Mouse (Mus musculus) embryonic facial prominence, embryonic 11.5 days (tissue): ENCODE data around the gene Blmh. TPM values are rescaled to one million over a fixed set of nuclear protein-coding genes. Genes with fewer than 3 reads are reported as not detected.

Experiments used
- ATAC-seq: fragments of 200-750 bp; cut with Nextera tagmentation; replicated peaks from 2 replicates; pipeline ENCODE4 v1.8.0; 2017; ENCODE audit warnings: low read depth; ENCODE audit not compliant: insufficient number of reproducible peaks, low FRiP score, low TSS enrichment
- DNase-seq: peaks from one replicate; pipeline ENCODE4 v3.0.0-alpha.2; 2015; ENCODE audit warnings: low spot score
- H3K27ac ChIP-seq: fragments of 300-500 bp; sonication (generic); replicated peaks from 2 replicates; pipeline ENCODE4 v1.5.1; 2014; ENCODE audit warnings: mild to moderate bottlenecking, low read depth, low read length, control low read depth
- H3K27me3 ChIP-seq: fragments of 300-500 bp; sonication (generic); 2 replicates; pipeline ENCODE4 v1.6.1; 2014; ENCODE audit warnings: mild to moderate bottlenecking, low read length, moderate library complexity, mixed read lengths; ENCODE audit not compliant: control insufficient read depth, insufficient read depth
- H3K36me3 ChIP-seq: fragments of 300-500 bp; sonication (generic); replicated peaks from 2 replicates; pipeline ENCODE4 v1.6.1; 2014; ENCODE audit warnings: low read depth, mild to moderate bottlenecking, low read length, moderate library complexity, mixed read lengths; ENCODE audit not compliant: control insufficient read depth, insufficient read depth
- H3K4me1 ChIP-seq: fragments of 300-500 bp; sonication (generic); 2 replicates; pipeline ENCODE4 v1.6.1; 2014; ENCODE audit warnings: low read length, mixed read lengths; ENCODE audit not compliant: control insufficient read depth, insufficient read depth
- H3K4me2 ChIP-seq: fragments of 300-500 bp; sonication (generic); 2 replicates; pipeline ENCODE4 v1.6.1; 2014; ENCODE audit warnings: low read depth, mild to moderate bottlenecking, control low read depth, low read length, moderate library complexity
- H3K4me3 ChIP-seq: fragments of 300-500 bp; sonication (generic); 2 replicates; pipeline ENCODE4 v1.5.1; 2014; ENCODE audit warnings: low read depth, low read length, control low read depth
- H3K9ac ChIP-seq: fragments of 300-500 bp; sonication (generic); replicated peaks from 2 replicates; pipeline ENCODE4 v1.6.1; 2014; ENCODE audit warnings: mild to moderate bottlenecking, control low read depth, low read length
- H3K9me3 ChIP-seq: fragments of 300-500 bp; sonication (generic); replicated peaks from 2 replicates; pipeline ENCODE4 v1.6.1; 2016; ENCODE audit warnings: mild to moderate bottlenecking, low read length, inconsistent platforms, mixed read lengths; ENCODE audit not compliant: control insufficient read depth
- WGBS: fragments of 180-500 bp; shearing (Covaris S2); extraction: QIAGEN DNeasy Blood & Tissue Kit; methylation state at CpG from one replicate; pipeline ENCODE4 v1.1.7; 2014; 5-methylcytosine and 5-hydroxymethylcytosine counted together
- polyA plus RNA-seq: library from polyadenylated mRNA; unstranded; fragments of >200 nt; fragmentation: Nextera tagmentation; extraction: Ambion mirVana; gene quantifications from 2 replicates; pipeline ENCODE4 v1.2.1, GENCODE M21; 2014

The Blmh gene
- polyA plus RNA-seq, 1 experiment from 2014 or later: 187 TPM

DNA sequence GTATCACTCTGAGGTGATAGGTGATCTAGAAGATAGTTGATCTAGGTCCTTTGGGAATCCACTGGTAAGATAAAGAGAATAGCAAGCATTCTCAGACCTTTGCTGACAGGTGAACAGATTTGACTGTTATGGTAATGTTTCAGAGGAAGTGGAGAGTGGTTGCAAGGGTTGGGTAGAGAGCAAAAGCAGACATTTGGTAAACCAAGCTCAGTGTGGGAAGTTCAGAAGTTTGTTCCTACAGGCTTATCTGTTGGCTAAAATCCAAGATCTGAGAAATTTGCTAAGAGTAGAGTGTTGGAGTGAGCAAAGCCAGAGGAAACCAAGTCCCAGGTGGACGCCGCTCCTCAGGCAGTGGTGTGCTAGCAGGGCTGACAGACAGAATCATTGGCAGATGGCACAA, 45.7 kb downstream of the Blmh start:
- DNase-seq (no peak), ATAC-seq (no peak)
- Histone ChIP-seq H3K4me1 (no peaks in the 10 kb centered on the region), H3K4me3 (no peak overlapping the region), H3K27ac (no peak overlapping the region), H3K27me3 (no peaks in the 10 kb centered on the region), H3K4me2 (no peak overlapping the region), H3K9me3 (no peaks in the 10 kb centered on the region), H3K9ac (no peak overlapping the region), H3K36me3 (peaks cover 7% of the 10 kb centered on the region)
- WGBS: 93% methylated on average over 2 of the region's 2 CpGs

DNA sequence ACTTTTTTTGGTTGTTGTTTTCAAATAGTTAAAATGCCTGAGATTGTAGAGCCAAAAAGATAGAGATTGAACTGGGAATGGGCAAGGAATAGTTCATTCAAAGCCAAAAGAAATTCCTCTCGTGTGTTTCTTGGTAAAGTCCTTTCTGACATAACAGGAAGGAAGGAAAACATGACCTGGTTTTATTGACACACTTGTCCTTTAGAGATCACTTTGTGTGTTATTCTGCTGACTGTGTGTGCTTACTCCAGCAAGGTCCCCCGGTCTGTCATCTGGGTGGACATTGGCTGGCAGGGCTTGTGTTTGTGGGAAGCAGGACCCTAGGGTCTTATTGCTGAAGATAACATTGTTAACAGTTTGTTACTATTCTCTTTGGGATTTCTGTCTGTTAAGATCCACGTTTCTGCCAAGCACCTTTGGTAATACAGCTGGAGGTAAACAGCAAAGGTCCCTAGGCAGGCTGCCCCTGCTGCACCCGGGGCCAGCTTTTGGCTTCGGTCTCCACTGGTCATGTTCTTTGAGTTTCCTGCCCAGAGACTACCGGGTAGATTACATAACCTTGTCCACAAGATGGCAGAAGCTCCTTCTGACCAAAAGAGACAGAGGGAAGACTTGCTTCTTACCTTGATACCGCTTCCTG, 50.2 kb downstream of the Blmh start:
- H3K36me3 ChIP-seq: peaks cover 7% of the 10 kb centered on the region
- no peak for ATAC-seq
- no peak overlapping the region for H3K9ac ChIP-seq

DNA sequence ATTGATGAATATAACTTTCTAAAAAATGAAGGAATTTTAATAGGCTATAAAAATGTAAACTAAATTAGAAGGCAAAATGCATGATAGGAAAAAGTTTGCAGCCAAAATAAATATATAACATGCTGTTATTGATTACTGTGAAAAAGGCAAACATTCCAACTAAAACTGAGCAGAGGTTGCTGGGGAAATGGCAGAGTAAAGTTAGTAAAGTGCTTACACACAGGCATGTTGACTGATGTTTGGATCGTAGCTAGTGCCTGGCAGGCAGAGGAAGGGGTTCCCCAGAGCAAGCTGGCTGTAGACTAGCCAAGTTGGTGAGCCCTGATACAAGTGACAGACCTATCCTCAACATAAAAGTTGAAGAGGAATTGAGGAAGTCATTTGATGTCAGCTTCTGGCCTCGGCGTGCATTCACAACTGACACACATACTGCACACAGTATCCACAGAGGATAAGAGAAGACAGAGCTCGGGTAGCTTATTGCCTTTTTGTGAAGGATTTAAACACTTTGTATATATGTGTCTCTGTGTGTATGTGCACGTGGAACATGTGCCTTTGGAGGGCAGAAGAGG, 57.0 kb downstream of the Blmh start:
- Histone ChIP-seq H3K9ac (no peak overlapping the region), H3K9me3 (no peaks in the 10 kb centered on the region), H3K4me2 (no peak overlapping the region), H3K27ac (no peak overlapping the region), H3K4me1 (no peaks in the 10 kb centered on the region), H3K36me3 (peaks cover 8% of the 10 kb centered on the region; the same call in 1 of the 2 replicates), H3K27me3 (no peaks in the 10 kb centered on the region), H3K4me3 (no peak overlapping the region)
- 88% methylated on average over 5 of the region's 5 CpGs for WGBS
- DNase-seq (no peak), ATAC-seq (no peak)

More for the DNA sequence above, 50.2 kb downstream of the Blmh start:
- H3K9me3 ChIP-seq: no peaks in the 10 kb centered on the region
- H3K4me2 ChIP-seq: no peak overlapping the region
- no peak overlapping the region for H3K27ac ChIP-seq
- no peaks in the 10 kb centered on the region for H3K27me3 ChIP-seq
- 89% methylated on average over 7 of the region's 7 CpGs for whole genome bisulfite sequencing
- H3K4me1 ChIP-seq: no peaks in the 10 kb centered on the region
- H3K4me3 ChIP-seq: no peak overlapping the region
- DNase-seq: no peak

DNA sequence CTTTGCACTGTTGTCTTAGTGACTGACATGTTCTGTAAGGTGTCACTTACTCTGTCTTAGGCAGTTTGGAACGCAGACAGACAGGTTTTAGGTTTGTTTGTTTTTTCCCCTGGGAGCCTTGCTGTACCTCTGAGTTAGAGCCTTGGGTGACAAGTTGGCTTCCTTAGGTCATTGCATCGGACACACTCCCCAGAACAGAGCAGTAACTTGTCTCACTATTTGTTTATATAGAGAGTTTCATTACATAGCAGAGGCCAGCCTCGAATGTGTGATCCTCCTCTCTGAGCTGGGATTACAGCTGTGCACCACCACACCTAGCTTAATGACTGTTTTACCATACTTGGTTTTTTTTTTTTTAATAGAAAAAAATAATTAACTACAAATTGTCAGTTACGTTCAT, 57.8 kb downstream of the Blmh start:
- Histone ChIP-seq H3K9ac (no peak overlapping the region), H3K4me3 (no peak overlapping the region), H3K4me2 (no peak overlapping the region), H3K27ac (no peak overlapping the region), H3K27me3 (no peaks in the 10 kb centered on the region), H3K4me1 (no peaks in the 10 kb centered on the region), H3K9me3 (no peaks in the 10 kb centered on the region), H3K36me3 (peaks cover 8% of the 10 kb centered on the region; the same call in 1 of the 2 replicates)
- DNase-seq (no peak), ATAC-seq (no peak)
- WGBS: 76% methylated on average over 4 of the region's 4 CpGs

DNA sequence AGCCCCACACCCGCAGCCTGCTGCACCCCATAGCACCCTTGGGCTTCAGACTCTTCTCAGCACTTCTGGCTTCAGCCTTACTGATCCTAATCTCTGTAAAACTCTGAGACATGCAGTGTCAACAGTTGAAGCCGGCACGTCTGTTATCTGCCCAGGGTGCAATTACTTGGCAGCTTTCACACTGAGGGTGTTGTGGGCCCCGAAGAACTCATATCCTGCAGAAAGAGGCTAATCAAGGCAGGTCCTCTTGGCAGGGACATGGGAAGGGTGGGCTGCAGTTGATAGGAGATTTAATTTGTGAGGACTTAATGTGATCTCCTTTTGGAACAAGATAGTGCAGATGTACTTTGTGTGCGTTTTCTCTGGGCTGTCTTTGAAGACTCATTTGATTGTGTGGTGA, 59.0 kb downstream of the Blmh start:
- no peak for ATAC-seq
- H3K4me1 ChIP-seq: no peaks in the 10 kb centered on the region
- no peak overlapping the region for H3K4me3 ChIP-seq
- no peaks in the 10 kb centered on the region for H3K9me3 ChIP-seq
- 85% methylated on average over 5 of the region's 5 CpGs for WGBS
- H3K36me3 ChIP-seq: peaks cover 8% of the 10 kb centered on the region; the same call in 1 of the 2 replicates
- no peak overlapping the region for H3K9ac ChIP-seq
- H3K27me3 ChIP-seq: no peaks in the 10 kb centered on the region
- no peak overlapping the region for H3K27ac ChIP-seq
- no peak overlapping the region for H3K4me2 ChIP-seq
- no peak for DNase-seq

DNA sequence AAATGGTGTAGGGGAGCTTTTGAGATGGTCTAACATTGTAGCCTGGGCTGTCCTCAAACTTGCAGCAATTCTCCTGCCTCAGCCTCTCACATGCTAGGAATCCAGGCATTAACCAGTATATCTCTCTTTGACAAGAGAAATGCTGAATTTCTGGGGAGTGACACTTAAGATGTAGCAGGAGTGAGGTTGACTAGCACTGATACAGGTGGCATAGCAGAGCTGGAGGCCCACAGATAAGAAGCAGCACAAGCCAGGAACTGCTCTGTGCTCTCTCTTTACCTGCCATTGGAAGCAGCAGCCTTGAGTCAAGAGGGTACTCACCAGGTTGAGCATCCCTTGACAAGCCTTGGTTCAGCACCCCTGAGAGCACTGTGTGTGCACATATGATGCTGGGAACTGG, 59.6 kb downstream of the Blmh start:
- Histone ChIP-seq H3K27ac (no peak overlapping the region), H3K4me1 (no peaks in the 10 kb centered on the region), H3K4me3 (no peak overlapping the region), H3K36me3 (peaks cover 8% of the 10 kb centered on the region; the same call in 1 of the 2 replicates), H3K9ac (no peak overlapping the region), H3K4me2 (no peak overlapping the region), H3K9me3 (no peaks in the 10 kb centered on the region), H3K27me3 (no peaks in the 10 kb centered on the region)
- no peak for DNase-seq
- no peak for ATAC-seq

DNA sequence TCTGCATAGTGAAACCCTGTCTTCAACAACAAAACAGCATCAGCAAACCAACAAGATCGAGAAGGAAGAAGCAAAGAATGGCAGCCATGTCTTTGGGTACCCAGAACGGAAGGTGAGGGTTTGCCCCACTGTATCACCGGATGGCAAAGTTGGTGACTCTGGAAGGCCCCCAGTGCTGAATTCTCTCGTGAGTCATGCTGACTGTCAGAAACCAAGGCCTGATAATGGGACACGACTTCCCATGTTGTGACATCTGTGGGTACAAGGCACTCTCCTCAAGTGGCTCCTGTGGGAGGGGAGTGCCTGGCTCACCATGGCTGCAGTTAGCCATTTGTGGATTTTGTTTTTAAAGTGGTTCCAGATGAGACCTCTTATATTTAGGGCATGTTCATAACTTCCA, 66.2 kb downstream of the Blmh start:
- ATAC-seq: no peak

DNA sequence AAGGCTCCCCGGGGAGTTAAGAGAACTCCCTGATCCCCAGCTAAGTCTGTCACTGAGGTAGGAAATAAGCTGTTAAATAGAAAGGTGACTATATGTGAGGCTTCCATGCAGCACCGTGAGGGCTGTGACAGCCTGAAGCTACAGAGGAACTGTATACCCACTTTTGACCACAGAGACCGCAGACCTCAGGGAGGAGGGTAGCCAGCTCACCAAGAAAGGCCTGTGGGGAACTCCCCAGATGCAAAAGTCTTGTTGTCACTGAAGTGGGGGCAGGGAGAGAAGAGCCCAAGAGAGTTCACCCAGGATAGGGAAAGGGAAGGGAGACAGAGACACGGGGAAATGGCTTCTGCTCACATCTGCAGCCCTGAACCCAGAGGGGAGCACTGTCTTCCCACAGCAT, 68.3 kb downstream of the Blmh start:
- 34% methylated on average over 4 of the region's 4 CpGs for WGBS
- no peaks in the 10 kb centered on the region; the same call in 1 of the 2 replicates for H3K4me1 ChIP-seq
- H3K9ac ChIP-seq: no peak overlapping the region
- no peaks in the 10 kb centered on the region for H3K9me3 ChIP-seq
- H3K36me3 ChIP-seq: no peaks in the 10 kb centered on the region
- H3K4me2 ChIP-seq: no peak overlapping the region
- ATAC-seq (no peak), DNase-seq (no peak)
- H3K4me3 ChIP-seq: no peak overlapping the region
- peaks cover 5% of the 10 kb centered on the region for H3K27me3 ChIP-seq
- H3K27ac ChIP-seq: no peak overlapping the region

More for the DNA sequence above, 66.2 kb downstream of the Blmh start:
- Histone ChIP-seq H3K4me2 (no peak overlapping the region), H3K4me3 (no peak overlapping the region), H3K27ac (no peak overlapping the region), H3K9me3 (no peaks in the 10 kb centered on the region), H3K4me1 (no peaks in the 10 kb centered on the region), H3K36me3 (peaks cover 5% of the 10 kb centered on the region; the same call in 1 of the 2 replicates), H3K27me3 (no peaks in the 10 kb centered on the region), H3K9ac (no peak overlapping the region)
- no peak for DNase-seq
- WGBS: 77% methylated on average over 5 of the region's 5 CpGs
